Mouse (Mus musculus) G1E (cell line): Measurements from ENCODE around the gene Dcdc2b. TPM values are rescaled to one million over a fixed set of nuclear protein-coding genes. Genes with fewer than 3 reads are reported as not detected.

Experiments
- ATAC-seq: 2 replicates; pipeline ENCODE4 v1.8.0; 2016; ENCODE audit warnings: mild to moderate bottlenecking; ENCODE audit not compliant: insufficient number of reproducible peaks, poor library complexity, low FRiP score, severe bottlenecking; ENCODE audit errors: extremely low read depth
- DNase-seq: peaks from one replicate; pipeline ENCODE4 v3.0.0; 2012; ENCODE audit warnings: low spot score
- H3K27me3 ChIP-seq: 2 replicates; pipeline ENCODE4 v1.6.1; 2012; ENCODE audit warnings: mild to moderate bottlenecking, low read length, inconsistent platforms; ENCODE audit not compliant: insufficient read depth
- H3K36me3 ChIP-seq: replicated peaks from 2 replicates; pipeline ENCODE3; 2012; ENCODE audit warnings: mild to moderate bottlenecking, inconsistent platforms
- H3K4me1 ChIP-seq: 2 replicates; pipeline ENCODE4 v1.6.1; 2012; ENCODE audit warnings: low read depth, low read length, inconsistent platforms, mixed read lengths; ENCODE audit not compliant: insufficient read depth
- H3K4me3 ChIP-seq: 2 replicates; pipeline ENCODE4 v1.5.1; 2012; ENCODE audit warnings: low read depth, mild to moderate bottlenecking, inconsistent platforms, low read length, moderate library complexity, mixed read lengths
- H3K9me3 ChIP-seq: replicated peaks from 2 replicates; pipeline ENCODE4 v1.6.1; 2012; ENCODE audit warnings: inconsistent platforms
- CTCF ChIP-seq: IDR thresholded peaks from 2 replicates; pipeline ENCODE4 v1.5.1; 2012; ENCODE audit warnings: low read depth, low read length, inconsistent platforms, mixed read lengths
- GATA1 ChIP-seq: IDR thresholded peaks from 2 replicates; pipeline ENCODE4 v1.6.1; 2012; ENCODE audit warnings: borderline replicate concordance, low read length, inconsistent platforms, mixed read lengths
- GATA2 ChIP-seq: IDR thresholded peaks from 2 replicates; pipeline ENCODE4 v1.6.1; 2012; ENCODE audit warnings: low read depth, low read length, inconsistent platforms, borderline replicate concordance
- POLR2AphosphoS5 ChIP-seq: IDR thresholded peaks from 2 replicates; pipeline ENCODE4 v1.6.1; 2012; ENCODE audit warnings: low read depth, low read length, inconsistent platforms; ENCODE audit not compliant: insufficient replicate concordance
- TAL1 ChIP-seq: conservative IDR thresholded peaks from 2 replicates; pipeline ENCODE4 v1.6.1; 2012; ENCODE audit warnings: low read depth, low read length, inconsistent platforms, mixed read lengths
- polyA plus RNA-seq: library from polyadenylated mRNA; stranded (reverse); fragments of >175 nt; gene quantifications from 2 replicates; pipeline ENCODE4 v1.2.3, GENCODE M21; 2012
- total RNA-seq, 2 experiments: library from RNA; stranded (forward) in 1 of 2; stranded (reverse) in 1 of 2; fragments of 200-1000 nt in 1 of 2; fragments of >200 nt in 1 of 2; fragmentation: Nextera tagmentation in 1 of 2; gene quantifications; 2 replicates each; pipeline ENCODE4 v1.2.3; 2014 to 2017

The Dcdc2b gene
- total and polyA plus RNA-seq, 3 experiments: 0.25 to 0.33 TPM; not detected in 1

DNA sequence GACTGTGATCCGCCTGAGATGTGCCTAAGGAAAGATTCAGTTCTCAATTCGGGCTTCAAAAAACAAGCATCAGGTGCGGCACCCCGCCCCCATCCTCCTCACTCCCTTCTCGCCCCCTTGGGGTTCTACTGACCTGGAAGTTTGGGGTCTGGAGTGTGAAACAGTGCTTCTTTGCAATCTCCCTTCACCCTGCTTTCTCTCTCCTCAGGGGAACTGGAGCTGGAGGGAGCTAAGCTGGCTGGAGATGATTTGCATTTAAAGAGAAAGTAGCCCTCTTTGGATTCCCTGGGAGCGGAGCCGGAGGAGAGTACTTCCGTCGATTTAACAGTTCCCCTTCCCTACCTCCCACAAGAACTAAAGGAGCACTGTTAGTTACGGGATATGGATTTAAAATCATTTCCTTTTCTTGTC is 9.6 kb upstream of the Dcdc2b start, which contains the start of gene Ccdc28b:
Ccdc28b (minus strand) TSS at position 267 of the 411 bp plus-strand sequence.
- Histone ChIP-seq H3K27me3 (no peaks in the 10 kb centered on the region; the same call in 1 of the 2 replicates), H3K36me3 (peaks cover 79% of the 10 kb centered on the region), H3K4me1 (peaks cover 66% of the 10 kb centered on the region), H3K4me3 (peak within 1 kb of the TSS; percentile 62), H3K9me3 (no peaks in the 10 kb centered on the region)
- no peak for TF ChIP-seq GATA2
- no peak for TF ChIP-seq TAL1
- TF ChIP-seq GATA1: no peak
- TF ChIP-seq POLR2AphosphoS5: no peak
- no peak for TF ChIP-seq CTCF
- no peak for ATAC-seq
- peak; percentile 25 for DNase-seq

DNA sequence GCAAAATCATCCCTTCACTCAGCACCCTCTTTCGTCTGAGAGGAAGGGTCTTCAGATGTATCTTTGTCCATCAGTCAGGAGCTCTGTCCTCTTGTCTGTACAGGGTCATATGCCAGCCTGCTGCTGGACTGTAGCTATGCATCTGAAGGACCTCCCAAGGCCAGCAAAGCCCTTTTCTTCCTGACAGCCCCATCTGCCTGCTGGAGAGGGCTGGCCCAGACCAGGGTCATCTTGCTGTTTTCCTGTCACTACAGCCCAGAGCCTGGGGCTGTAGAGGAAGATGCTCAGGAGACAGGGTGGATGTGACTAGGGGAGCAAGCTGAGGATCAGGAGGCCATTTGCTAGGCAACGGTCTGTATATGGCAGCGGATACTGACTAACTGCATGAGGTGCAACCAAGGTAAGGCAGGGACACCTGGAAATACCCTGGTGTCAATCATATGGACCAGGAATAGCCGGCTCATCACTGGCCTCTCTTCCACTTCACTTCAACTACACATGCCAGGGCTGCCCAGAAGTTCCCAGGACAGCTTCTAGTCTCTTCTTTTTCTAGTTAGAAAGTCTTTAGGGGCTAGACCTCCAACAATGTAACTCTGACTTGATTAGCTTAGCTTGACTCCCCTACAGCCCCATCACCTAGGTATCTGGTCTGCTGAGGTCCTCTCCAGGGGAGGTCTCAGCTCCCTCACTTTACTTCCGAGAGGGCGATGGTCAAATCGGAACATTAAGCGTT is 8.9 kb upstream of the Dcdc2b start:
- H3K36me3 ChIP-seq: peaks cover 73% of the 10 kb centered on the region
- no peaks in the 10 kb centered on the region for H3K27me3 ChIP-seq
- ATAC-seq (no peak), DNase-seq (no peak)
- no peak for TF ChIP-seq TAL1
- TF ChIP-seq CTCF: no peak
- no peak for TF ChIP-seq GATA2
- no peak for TF ChIP-seq POLR2AphosphoS5
- H3K4me3 ChIP-seq: peak overlapping the region; percentile 62; the same call in 1 of the 2 replicates
- H3K4me1 ChIP-seq: peaks cover 72% of the 10 kb centered on the region
- no peaks in the 10 kb centered on the region for H3K9me3 ChIP-seq

DNA sequence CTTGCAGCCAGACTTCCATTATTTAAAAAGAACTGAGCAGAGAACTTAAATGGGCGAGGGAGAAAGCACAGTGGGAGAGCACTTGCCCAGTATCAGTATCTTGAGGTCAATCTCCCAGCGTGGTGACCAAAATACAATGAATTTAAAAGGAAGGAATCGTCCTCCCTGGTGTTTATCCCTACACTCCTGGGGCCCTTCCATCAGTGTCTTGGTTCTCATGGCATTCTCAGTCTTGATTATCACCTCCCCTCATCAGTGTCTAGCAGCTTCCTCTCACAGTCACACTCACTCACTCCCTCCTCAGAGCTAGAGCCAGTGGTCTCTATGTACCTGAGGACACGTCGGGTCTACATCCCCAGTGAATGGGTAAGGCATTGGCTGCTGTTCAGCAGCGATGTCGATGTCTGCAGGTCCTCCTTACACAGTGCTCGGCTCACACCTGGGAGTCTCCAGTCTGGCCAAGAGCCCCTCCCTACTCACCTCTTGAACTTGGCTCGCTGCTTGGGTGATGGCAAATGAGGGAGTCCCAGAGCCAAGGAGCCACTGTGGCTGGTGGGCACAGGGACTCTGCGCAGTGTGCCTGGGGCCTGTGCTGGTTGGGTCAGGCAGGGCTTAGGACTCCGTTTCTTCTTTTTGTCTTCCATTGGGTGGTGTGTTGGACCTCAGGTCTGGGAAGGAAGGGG is 8.2 kb upstream of the Dcdc2b start:
- ATAC-seq: no peak
- Histone ChIP-seq H3K9me3 (no peaks in the 10 kb centered on the region), H3K36me3 (peaks cover 72% of the 10 kb centered on the region), H3K4me1 (peaks cover 73% of the 10 kb centered on the region), H3K27me3 (no peaks in the 10 kb centered on the region), H3K4me3 (no peak overlapping the region)
- no peak for TF ChIP-seq POLR2AphosphoS5
- no peak for TF ChIP-seq GATA2
- no peak for TF ChIP-seq GATA1
- DNase-seq: no peak

DNA sequence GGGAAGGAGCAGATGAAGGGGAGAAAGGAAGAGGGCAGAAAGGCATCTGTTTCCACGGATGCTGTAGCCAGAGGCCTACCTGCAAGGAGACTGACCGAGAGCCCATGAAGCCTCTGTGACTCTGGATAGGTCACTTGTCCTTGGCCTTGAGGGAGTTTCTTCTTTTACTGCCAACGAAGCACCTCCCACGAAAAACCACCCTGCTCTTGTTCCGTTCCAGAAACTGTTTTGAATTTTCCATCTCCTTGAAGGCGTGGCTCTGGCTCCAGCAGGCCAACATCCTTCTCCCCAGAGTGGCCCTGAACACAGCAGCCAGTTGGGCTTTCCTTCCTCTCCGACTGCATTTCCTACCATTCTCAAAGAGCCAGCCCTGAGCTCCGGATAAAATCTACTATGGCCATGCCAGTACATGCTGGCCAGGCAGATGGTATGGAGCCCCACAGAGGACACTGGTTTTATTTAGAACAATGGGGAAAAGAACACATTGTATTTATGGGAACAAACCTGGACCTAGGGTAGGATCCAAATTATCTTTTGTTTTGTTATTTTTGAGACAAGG is 7.3 kb upstream of the Dcdc2b start:
- ATAC-seq: no peak
- H3K27me3 ChIP-seq: no peaks in the 10 kb centered on the region
- H3K9me3 ChIP-seq: no peaks in the 10 kb centered on the region
- H3K36me3 ChIP-seq: peaks cover 72% of the 10 kb centered on the region
- peaks cover 71% of the 10 kb centered on the region for H3K4me1 ChIP-seq
- TF ChIP-seq TAL1: no peak
- no peak for TF ChIP-seq POLR2AphosphoS5
- no peak for TF ChIP-seq GATA1
- no peak for TF ChIP-seq CTCF
- no peak for TF ChIP-seq GATA2
- H3K4me3 ChIP-seq: no peak overlapping the region
- no peak for DNase-seq

DNA sequence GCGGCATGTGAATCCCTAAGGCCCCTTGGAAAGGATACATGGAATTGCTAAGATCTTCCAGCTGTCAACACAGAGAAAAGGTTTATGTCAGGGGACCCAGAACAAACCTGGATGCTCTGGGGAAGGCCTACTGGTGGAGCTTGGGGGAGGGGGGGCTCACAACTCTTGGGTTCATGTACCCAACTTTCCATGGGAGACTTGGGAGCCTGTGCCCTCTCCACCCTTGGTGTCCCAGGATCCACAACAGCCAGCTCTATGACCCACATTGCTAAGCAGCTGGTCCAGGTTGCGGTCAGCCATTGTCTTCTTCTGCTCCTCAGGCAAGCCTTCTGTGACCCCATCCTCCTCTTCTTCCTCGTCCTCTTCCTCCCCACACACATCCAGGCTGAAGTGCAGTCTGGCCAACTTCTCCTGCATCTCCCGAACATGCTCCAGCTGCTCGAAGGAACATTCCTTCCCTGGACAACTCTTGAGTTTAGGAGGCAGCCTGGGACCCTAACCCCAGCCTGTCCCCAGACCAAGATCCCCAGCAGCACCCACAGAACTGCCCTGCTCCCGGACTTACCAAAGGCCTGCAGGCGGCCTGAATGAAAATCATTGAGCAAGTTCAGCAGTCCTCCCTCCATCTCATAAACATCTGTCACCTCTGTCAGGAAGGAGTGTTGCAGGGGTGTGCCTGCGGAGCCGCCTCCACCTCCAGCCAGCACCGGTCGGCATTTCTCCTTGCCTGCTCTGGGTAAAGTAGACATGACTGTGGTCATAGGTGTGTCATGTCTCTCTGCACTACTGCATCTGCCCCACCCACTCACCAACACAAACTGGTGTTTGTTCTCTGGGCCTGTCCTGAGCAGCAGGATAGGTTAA is 6.6 kb upstream of the Dcdc2b start:
- Histone ChIP-seq H3K9me3 (no peaks in the 10 kb centered on the region), H3K4me3 (no peak overlapping the region), H3K27me3 (no peaks in the 10 kb centered on the region), H3K36me3 (peaks cover 72% of the 10 kb centered on the region), H3K4me1 (peaks cover 70% of the 10 kb centered on the region)
- TF ChIP-seq GATA1: no peak
- no peak for ATAC-seq
- no peak for DNase-seq

DNA sequence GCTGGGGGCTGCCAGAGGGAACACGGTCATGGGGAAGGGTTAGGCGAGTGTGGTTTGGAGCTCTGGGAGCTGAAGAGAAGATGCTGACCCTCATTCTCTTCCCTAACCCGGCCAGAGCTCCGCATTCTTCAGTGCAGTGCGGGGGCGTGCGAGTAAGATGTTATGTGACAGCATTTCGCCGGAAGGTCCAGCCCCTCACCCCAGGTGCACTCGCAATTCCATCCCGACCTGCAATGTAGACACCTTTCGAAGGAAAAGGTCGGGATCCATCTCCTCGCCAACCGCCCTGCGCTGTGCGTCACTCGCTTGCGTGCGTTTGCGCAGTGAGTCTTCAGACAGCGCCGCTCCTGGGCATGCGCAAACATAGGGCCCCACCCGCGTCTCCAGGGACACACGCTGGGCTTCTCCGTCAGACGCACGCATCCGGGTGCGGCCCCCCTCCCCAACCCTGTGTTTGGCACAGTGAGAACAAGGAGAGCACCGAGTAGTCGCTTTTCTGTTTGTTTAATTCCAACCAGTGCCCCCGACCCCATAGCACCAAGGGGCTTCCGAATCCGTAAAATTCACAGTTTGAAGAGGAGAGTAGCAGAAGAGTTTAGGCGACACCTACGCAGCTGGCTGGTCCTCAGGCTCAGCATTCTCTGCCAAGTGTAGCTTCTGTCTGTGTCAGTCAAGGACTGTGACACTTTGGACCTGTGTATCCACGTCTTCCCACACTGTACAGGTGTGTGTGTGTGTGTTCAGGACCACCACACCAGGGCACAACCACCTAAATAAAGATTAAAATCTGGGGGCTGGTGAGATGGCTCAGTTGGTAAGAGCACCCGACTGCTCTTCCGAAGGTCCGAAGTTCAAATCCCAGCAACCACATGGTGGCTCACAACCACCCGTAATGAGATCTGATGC is 5.0 kb upstream of the Dcdc2b start, which contains the start of gene Iqcc:
Iqcc (minus strand) TSS at position 314 of the 906 bp plus-strand sequence.
- H3K4me1 ChIP-seq: peaks cover 55% of the 10 kb centered on the region
- ATAC-seq (peak; percentile 84), DNase-seq (peak; percentile 91)
- TF ChIP-seq TAL1 (no peak), GATA1 (no peak), GATA2 (no peak), POLR2AphosphoS5 (no peak)
- peaks cover 65% of the 10 kb centered on the region for H3K36me3 ChIP-seq
- no peaks in the 10 kb centered on the region for H3K9me3 ChIP-seq
- peak within 1 kb of the TSS; percentile 84 for H3K4me3 ChIP-seq
- no peaks in the 10 kb centered on the region for H3K27me3 ChIP-seq
